Mouse (Mus musculus): Measurements from ENCODE around the gene Atp2b4.
A peak's percentile ranks its signal among the peaks of the same experiment; 100 is the strongest.

Gene Atp2b4

GRCm38 (mm10) chr1:133800948-133801393, at the start of gene Atp2b4:
Atp2b4 (minus strand) TSS chr1:133801041.
- peak; percentile 93 for DNase-seq (ENCODE audit: low spot score)

GRCm38 (mm10) chr1:133844734-133845133, 43.9 kb upstream of the Atp2b4 start:
- no peak for DNase-seq (ENCODE audit: low spot score)

- no peak for DNase-seq (ENCODE audit: low spot score)
These were observed 43.1 kb upstream of the Atp2b4 start for GRCm38 (mm10) chr1:133843900-133844299.

GRCm38 (mm10) chr1:133843370-133843769, 42.5 kb upstream of the Atp2b4 start:
- DNase-seq (ENCODE audit: low spot score) = peak; percentile 64

GRCm38 (mm10) chr1:133842074-133842725, 41.4 kb upstream of the Atp2b4 start:
- DNase-seq (ENCODE audit: low spot score) = no peak

GRCm38 (mm10) chr1:133841171-133841926, 40.5 kb upstream of the Atp2b4 start:
- no peak for DNase-seq (ENCODE audit: low spot score)

DNA sequence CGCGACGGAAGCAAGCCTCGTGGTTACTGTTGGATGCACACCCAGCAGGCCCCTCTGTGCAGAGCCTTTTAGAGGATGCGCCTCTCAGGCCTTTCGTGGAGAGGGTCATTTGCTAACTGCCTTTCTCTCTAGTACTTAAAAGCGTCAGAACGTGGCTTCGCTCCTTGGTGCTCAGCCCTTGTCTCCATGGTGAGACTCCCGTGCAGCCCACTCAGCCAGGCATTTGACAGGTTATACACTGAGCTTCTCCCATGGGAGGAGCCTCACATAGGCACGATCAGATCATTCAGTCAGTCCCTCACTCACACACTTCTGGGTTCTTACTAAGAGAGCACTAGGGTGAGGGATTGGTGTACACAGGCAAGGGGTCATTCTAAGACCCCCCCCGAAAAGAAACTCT, 39.7 kb upstream of the Atp2b4 start:
- no peak for DNase-seq (ENCODE audit: low spot score)

DNA sequence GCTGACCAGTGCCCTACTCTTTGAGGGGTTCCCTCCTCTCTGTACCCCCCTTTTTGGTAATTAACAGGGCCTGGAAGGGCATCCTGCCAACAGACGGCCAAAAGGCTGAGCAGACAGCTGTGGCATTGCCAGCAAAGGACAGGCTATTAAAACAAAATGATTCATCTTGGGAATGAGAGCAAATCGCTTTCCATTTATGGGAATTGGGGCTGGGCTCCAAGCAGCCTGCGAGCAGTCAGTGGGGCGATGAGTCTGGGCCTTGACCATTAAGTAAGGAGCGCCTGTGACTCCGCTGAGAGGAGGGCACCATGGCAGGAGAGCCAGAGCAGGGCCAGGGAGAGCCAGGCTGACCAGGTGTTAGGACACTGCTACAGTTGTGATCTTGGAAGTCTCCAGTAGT, 33.5 kb upstream of the Atp2b4 start:
- DNase-seq (ENCODE audit: low spot score) = no peak

GRCm38 (mm10) chr1:133832781-133833180, 31.9 kb upstream of the Atp2b4 start:
- DNase-seq (ENCODE audit: low spot score) = no peak

GRCm38 (mm10) chr1:133826193-133826592, 25.4 kb upstream of the Atp2b4 start:
- DNase-seq (ENCODE audit: low spot score) = no peak

- peak; percentile 76 for DNase-seq (ENCODE audit: low spot score)
These were observed 24.7 kb upstream of the Atp2b4 start for GRCm38 (mm10) chr1:133825543-133825942.

GRCm38 (mm10) chr1:133825140-133825539, 24.3 kb upstream of the Atp2b4 start:
- no peak for DNase-seq (ENCODE audit: low spot score)

DNA sequence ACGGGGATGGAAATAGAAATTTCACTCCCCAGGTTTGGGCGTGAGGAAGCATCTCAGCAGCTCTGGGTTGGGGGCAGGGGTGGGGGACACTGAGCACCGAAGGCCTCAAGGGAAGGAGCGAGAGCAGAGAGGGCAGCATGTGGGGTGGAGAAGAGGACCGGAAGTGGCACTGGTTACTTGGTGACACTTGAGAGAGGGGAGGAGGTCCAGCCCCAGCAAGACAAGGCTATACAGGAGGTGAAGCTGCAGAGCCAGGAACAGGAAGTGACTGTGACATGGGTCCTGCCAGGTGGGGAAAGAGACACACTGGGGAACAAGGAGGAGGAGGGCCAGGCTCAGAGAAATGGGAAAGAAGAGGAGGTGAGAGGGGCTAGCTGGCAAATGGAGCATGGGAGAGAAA, 20.3 kb upstream of the Atp2b4 start:
- DNase-seq (ENCODE audit: low spot score) = no peak

DNA sequence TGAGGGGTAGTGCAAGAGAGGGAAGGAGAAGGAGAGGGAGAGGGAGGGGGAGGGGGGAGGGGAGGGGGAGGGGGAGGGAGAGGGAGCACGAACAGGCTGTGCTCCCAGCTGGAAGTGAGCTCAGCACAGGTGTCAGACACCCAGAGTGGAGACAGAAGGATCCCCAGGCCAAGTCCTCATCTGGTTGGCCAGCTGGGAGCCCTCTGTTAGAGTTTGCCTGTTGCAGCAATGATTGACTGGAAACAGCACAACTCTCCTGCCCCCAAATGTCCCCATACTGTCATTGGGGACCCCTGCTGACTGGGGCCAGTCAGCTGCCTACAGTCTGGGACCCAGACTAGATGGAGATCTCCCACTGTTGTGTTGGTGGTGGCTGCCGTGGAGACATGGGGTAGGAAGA, 19.3 kb upstream of the Atp2b4 start:
- no peak for DNase-seq (ENCODE audit: low spot score)

GRCm38 (mm10) chr1:133818531-133818930, 17.7 kb upstream of the Atp2b4 start:
- DNase-seq (ENCODE audit: low spot score) = no peak

DNA sequence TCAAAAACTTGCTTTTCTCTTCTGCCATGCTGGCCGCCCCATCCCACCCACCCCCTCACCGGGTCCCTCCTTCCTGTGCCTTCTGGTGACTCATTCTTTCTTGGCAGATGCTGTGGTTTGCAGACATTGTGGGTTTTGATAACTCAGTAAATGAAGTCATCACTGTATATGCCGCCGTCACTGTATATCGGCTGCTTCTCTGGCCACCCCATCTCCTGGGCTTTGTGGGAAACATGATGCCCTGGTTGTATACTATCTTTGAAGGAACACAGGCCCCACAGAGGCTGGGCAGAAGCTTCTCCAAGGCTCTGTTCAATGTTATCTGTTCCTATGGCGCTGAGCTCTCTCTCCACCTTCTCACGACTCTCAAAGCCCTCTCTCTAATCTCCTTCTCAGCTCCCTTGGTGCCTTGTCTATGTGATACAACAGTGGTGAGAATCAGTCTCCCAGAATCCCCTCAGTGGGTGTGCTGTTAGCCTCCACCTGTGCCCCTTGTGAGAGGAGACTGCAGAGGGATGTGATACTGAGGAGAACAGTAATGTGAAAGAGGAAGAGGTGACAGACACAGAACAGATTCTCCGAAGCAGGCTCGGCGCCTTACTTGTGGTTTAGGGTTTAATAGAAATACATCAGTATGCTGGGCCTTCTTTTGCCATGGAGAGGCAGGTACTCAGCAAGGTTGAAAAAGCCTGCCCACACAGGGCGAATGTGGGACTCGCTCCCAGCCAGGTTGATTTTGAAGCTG, 15.1 kb upstream of the Atp2b4 start:
- no peak for DNase-seq (ENCODE audit: low spot score)

DNA sequence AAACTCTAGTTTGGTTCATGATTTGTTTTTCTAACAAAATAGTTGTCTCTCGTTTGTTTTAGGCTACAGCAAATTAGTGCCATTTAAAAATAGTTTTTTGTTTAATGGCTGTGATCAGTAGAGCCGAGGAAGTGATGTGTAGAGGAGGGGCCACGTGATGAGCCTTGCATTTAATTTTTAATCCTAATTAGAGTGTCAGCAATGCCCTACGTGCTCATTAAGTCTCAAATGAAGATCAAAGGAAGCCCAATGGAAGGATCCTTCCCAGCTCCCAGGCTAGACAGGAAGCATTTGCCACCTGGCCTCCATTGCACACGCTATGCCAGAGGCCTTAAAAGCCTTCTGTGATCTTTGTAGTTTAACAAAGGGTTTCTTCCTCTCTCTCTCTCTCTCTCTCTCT, 8.5 kb upstream of the Atp2b4 start:
- no peak for DNase-seq (ENCODE audit: low spot score)

DNA sequence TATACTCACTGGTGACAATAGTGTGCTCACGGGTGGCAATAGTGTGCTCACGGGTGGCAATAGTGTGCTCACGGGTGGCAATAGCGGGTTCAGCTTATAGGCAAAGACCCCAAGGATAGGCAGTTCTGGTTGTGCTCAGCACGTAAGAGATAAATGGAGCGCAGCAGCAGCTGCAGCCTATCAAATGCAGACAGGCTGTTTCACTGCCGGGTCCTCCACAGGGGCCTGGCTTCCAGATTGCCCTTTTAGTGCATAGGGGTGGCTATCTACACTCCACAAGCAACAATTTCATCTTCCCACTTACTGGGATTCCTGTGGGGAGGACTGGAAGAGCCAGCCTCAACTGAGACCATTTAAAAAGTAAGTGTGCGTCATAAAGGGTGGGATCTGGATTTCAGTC, 7.2 kb upstream of the Atp2b4 start:
- no peak for DNase-seq (ENCODE audit: low spot score)

GRCm38 (mm10) chr1:133801743-133802142, 902 bp upstream of the Atp2b4 start:
- no peak for DNase-seq (ENCODE audit: low spot score)

- DNase-seq (ENCODE audit: low spot score) = no peak
These were observed 329 bp downstream of the Atp2b4 start for GRCm38 (mm10) chr1:133800512-133800911.

DNA sequence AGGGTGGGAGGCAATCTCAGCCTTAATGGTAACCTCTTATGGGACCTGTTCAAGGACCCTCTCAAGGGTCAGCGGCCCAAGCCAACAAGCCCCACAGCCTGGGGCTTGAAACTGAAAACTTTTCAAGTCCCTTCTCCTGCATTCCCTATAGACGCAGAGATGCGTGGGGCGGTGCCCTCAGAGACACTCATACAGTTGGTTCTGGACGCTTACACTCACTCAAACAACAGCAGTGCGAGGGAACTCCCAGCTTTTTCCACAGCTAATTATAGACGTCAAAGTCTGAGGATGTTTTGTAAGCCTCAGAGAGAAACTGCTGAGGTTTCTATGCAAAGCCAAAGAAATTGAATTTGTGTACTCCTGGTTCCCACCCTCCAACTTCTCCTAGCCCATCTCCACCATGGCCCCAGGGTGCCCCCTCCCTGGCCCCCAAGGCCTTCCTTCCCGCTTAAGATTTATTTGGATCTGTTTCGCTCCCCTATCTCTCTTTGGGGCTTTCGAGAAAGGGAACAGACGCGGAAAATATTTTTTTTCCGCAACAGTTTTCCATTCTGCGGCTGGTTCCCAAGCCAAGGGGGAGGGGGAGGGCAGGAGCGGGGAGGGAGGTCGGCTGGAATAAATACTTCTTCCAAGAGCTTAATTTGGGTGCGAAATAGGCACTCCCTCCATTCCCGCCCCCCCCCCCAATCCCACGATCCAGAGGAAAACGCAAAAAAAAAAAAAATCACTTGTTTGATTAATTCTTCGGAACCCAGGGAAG, 975 bp downstream of the Atp2b4 start:
- DNase-seq (ENCODE audit: low spot score) = no peak

DNA sequence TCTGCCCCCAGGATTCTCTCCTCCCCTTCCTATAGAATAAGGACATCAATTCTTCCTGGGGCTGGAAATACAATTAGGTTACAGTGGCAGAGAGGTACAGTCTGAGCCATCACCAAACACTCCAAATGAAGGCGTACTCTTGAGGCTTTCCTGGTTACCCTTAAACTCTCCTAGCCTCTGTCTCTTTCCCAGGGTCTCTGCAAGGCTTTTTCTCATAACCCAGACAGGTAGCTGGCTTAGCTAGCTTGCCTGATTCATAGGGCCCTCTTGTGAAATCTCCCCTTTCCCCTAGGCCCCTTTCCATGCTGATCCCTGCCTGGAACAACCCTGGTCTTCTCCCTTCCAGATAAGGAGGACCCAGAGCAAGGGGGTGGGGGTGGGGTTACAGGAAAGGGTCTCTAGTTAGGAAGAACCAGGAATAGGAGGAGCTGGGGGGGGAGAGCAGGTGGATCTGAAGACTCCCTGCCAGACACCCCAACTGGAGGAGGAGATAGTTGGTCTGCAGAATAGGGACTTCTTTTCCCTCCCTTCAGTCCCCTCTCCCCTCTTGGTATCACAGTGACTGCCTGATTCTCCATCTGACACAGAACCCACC, 1.9 kb downstream of the Atp2b4 start:
- DNase-seq (ENCODE audit: low spot score) = no peak
